Mouse (Mus musculus) lung, postnatal 0 days (tissue): ENCODE data around the gene Fbln1. TPM values are rescaled to one million over a fixed set of nuclear protein-coding genes. Genes with fewer than 3 reads are reported as not detected.

Experiments used
- ATAC-seq: fragments of 200-750 bp; cut with Nextera tagmentation; 2 replicates; pipeline ENCODE4 v1.8.0; 2017; ENCODE audit warnings: moderate library complexity
- DNase-seq: peaks from one replicate; pipeline ENCODE4 v3.0.0-alpha.2; 2016; ENCODE audit warnings: low spot score
- H3K27ac ChIP-seq: fragments of 300-500 bp; sonication (generic); 2 replicates; pipeline ENCODE4 v1.5.1; 2014; ENCODE audit warnings: antibody characterized with exemption, mild to moderate bottlenecking, low read length, mixed read lengths
- H3K27me3 ChIP-seq: fragments of 300-500 bp; sonication (generic); replicated peaks from 2 replicates; pipeline ENCODE4 v1.6.1; 2014; ENCODE audit warnings: low read length, mixed read lengths; ENCODE audit not compliant: insufficient read depth
- H3K36me3 ChIP-seq: fragments of 300-500 bp; sonication (generic); 2 replicates; pipeline ENCODE4 v1.6.1; 2014; ENCODE audit warnings: low read length, mixed read lengths; ENCODE audit not compliant: insufficient read depth
- H3K4me1 ChIP-seq: fragments of 300-500 bp; sonication (generic); 2 replicates; pipeline ENCODE4 v1.6.1; 2014; ENCODE audit warnings: antibody characterized with exemption, low read depth, low read length, mixed read lengths; ENCODE audit not compliant: insufficient read depth
- H3K4me2 ChIP-seq: fragments of 300-500 bp; sonication (generic); replicated peaks from 2 replicates; pipeline ENCODE4 v1.6.1; 2014; ENCODE audit warnings: low read depth, mild to moderate bottlenecking, low read length, moderate library complexity, mixed read lengths
- H3K4me3 ChIP-seq: fragments of 300-500 bp; sonication (generic); 2 replicates; pipeline ENCODE4 v1.5.1; 2014; ENCODE audit warnings: low read depth, low read length
- H3K9ac ChIP-seq: fragments of 300-500 bp; sonication (generic); replicated peaks from 2 replicates; pipeline ENCODE4 v1.6.1; 2014; ENCODE audit warnings: low read depth, mild to moderate bottlenecking
- H3K9me3 ChIP-seq: fragments of 300-500 bp; sonication (generic); 2 replicates; pipeline ENCODE4 v1.6.1; 2016; ENCODE audit warnings: low read length, mixed read lengths
- CTCF ChIP-seq: IDR thresholded peaks from 2 replicates; pipeline ENCODE4 v1.5.1; 2016; ENCODE audit warnings: antibody characterized with exemption, mild to moderate bottlenecking
- EP300 ChIP-seq: IDR thresholded peaks from 2 replicates; pipeline ENCODE4 v1.6.1; 2016; ENCODE audit warnings: antibody characterized with exemption, mild to moderate bottlenecking, control low read depth
- WGBS: fragments of 180-500 bp; shearing (Covaris S2); extraction: QIAGEN DNeasy Blood & Tissue Kit; methylation state at CpG from one replicate; pipeline ENCODE4 v1.1.7; 2014; 5-methylcytosine and 5-hydroxymethylcytosine counted together
- polyA plus RNA-seq: library from polyadenylated mRNA; unstranded; fragments of >200 nt; fragmentation: Nextera tagmentation; extraction: Ambion mirVana; gene quantifications from 2 replicates; pipeline ENCODE4 v1.2.1, GENCODE M21; 2015

The Fbln1 gene
- polyA plus RNA-seq, 1 experiment from 2014 or later: 45.7 TPM

- H3K27ac ChIP-seq: no peak overlapping the region
These were observed 19.9 kb downstream of the Fbln1 start for GRCm38 (mm10) chr15:85225693-85226092.

GRCm38 (mm10) chr15:85226841-85227240 lies 21.1 kb downstream of the Fbln1 start:
- DNase-seq (no peak), ATAC-seq (no peak)
- 62% methylated on average over 7 of the region's 7 CpGs for WGBS
- no peak overlapping the region for H3K4me3 ChIP-seq
- H3K4me2 ChIP-seq: no peak overlapping the region
- no peaks in the 10 kb centered on the region for H3K9me3 ChIP-seq
- no peaks in the 10 kb centered on the region for H3K27me3 ChIP-seq
- no peak overlapping the region for H3K9ac ChIP-seq
- peaks cover 7% of the 10 kb centered on the region; the same call in 1 of the 2 replicates for H3K36me3 ChIP-seq
- H3K27ac ChIP-seq: no peak overlapping the region
- no peaks in the 10 kb centered on the region for H3K4me1 ChIP-seq
- TF ChIP-seq EP300: no peak
- TF ChIP-seq CTCF: no peak

More at GRCm38 (mm10) chr15:85225693-85226092, 19.9 kb downstream of the Fbln1 start:
- Histone ChIP-seq H3K36me3 (peaks cover 7% of the 10 kb centered on the region; the same call in 1 of the 2 replicates), H3K9me3 (no peaks in the 10 kb centered on the region), H3K4me2 (no peak overlapping the region), H3K4me1 (peaks cover 4% of the 10 kb centered on the region; the same call in 1 of the 2 replicates), H3K27me3 (no peaks in the 10 kb centered on the region), H3K9ac (no peak overlapping the region), H3K4me3 (no peak overlapping the region)
- no peak for ATAC-seq
- TF ChIP-seq EP300 (no peak), CTCF (no peak)
- WGBS: 93% methylated on average over 3 of the region's 3 CpGs
- no peak for DNase-seq

GRCm38 (mm10) chr15:85228568-85228967 lies 22.8 kb downstream of the Fbln1 start:
- Histone ChIP-seq H3K27me3 (no peaks in the 10 kb centered on the region), H3K4me3 (no peak overlapping the region), H3K4me2 (no peak overlapping the region), H3K27ac (no peak overlapping the region), H3K4me1 (no peaks in the 10 kb centered on the region), H3K9me3 (no peaks in the 10 kb centered on the region), H3K36me3 (peaks cover 7% of the 10 kb centered on the region; the same call in 1 of the 2 replicates), H3K9ac (no peak overlapping the region)
- TF ChIP-seq CTCF: no peak
- TF ChIP-seq EP300: no peak
- ATAC-seq (no peak), DNase-seq (no peak)
- WGBS: 73% methylated on average over 3 of the region's 3 CpGs

- ATAC-seq (no peak), DNase-seq (no peak)
- H3K4me2 ChIP-seq: no peak overlapping the region
- H3K4me1 ChIP-seq: no peaks in the 10 kb centered on the region
- no peaks in the 10 kb centered on the region for H3K27me3 ChIP-seq
- no peaks in the 10 kb centered on the region for H3K9me3 ChIP-seq
- H3K27ac ChIP-seq: no peak overlapping the region
- no peak for TF ChIP-seq EP300
- TF ChIP-seq CTCF: no peak
- H3K36me3 ChIP-seq: no peaks in the 10 kb centered on the region
- WGBS: 59% methylated on average over 13 of the region's 13 CpGs
- H3K9ac ChIP-seq: no peak overlapping the region
- no peak overlapping the region for H3K4me3 ChIP-seq
These were observed 24.3 kb downstream of the Fbln1 start for GRCm38 (mm10) chr15:85229960-85230535.

- H3K9ac ChIP-seq: no peak overlapping the region
- no peak for TF ChIP-seq CTCF
- TF ChIP-seq EP300: no peak
- no peaks in the 10 kb centered on the region for H3K9me3 ChIP-seq
- no peak overlapping the region for H3K4me2 ChIP-seq
- H3K27me3 ChIP-seq: no peaks in the 10 kb centered on the region
- H3K4me1 ChIP-seq: no peaks in the 10 kb centered on the region
- ATAC-seq (no peak), DNase-seq (no peak)
- H3K27ac ChIP-seq: no peak overlapping the region
- no peak overlapping the region for H3K4me3 ChIP-seq
- H3K36me3 ChIP-seq: no peaks in the 10 kb centered on the region
- WGBS: 88% methylated on average over 14 of the region's 14 CpGs
These were observed 24.9 kb downstream of the Fbln1 start for GRCm38 (mm10) chr15:85230613-85231012.

- no peaks in the 10 kb centered on the region for H3K4me1 ChIP-seq
- no peaks in the 10 kb centered on the region for H3K27me3 ChIP-seq
- no peak overlapping the region for H3K9ac ChIP-seq
- ATAC-seq (peak; percentile 90), DNase-seq (peak; percentile 89)
- peak overlapping the region; percentile 11; the same call in 1 of the 2 replicates for H3K27ac ChIP-seq
- H3K4me2 ChIP-seq: no peak overlapping the region
- no peaks in the 10 kb centered on the region for H3K9me3 ChIP-seq
- H3K36me3 ChIP-seq: no peaks in the 10 kb centered on the region
- no peak; the same call in 1 of the 2 replicates for TF ChIP-seq EP300
- TF ChIP-seq CTCF: peak; percentile 94
- 50% methylated on average over 13 of the region's 13 CpGs for WGBS
- H3K4me3 ChIP-seq: no peak overlapping the region
These were observed 25.9 kb downstream of the Fbln1 start for GRCm38 (mm10) chr15:85231443-85232255.
